In genomic region chr11:104158260-104158907, GRCm38 (mm10) we compare ENCODE assay signal across 10 mouse cellular contexts. TPM values are rescaled to one million over a fixed set of nuclear protein-coding genes. Genes with fewer than 3 reads are reported as not detected.
DNase-seq lines count a peak whose midpoint lies in the region; ATAC-seq and TF ChIP-seq lines count a peak whose summit lies in the region.
"Had no signal": no experiment of that assay in that cellular context is flagged by ENCODE, and none has a peak within 500 bp of the region (broad histone marks: within the 10 kb centered on the region; RNA-seq: fewer than 3 reads in every experiment).

No protein-coding gene starts in this region.

- H3K4me3 ChIP-seq in liver, embryonic 12.5 days, result no peak overlapping the region
- peak overlapping the region; percentile 36 for H3K4me3 ChIP-seq in hindbrain, postnatal 0 days (ENCODE audit: low read length)
- H3K4me3 ChIP-seq in neural tube, embryonic 14.5 days (ENCODE audit: low read depth, low read length), result peak overlapping the region; percentile 32
- H3K4me3 ChIP-seq: liver, embryonic 15.5 days had no signal

- H3K27ac ChIP-seq in liver, embryonic 12.5 days, result no peak overlapping the region
- peak overlapping the region; percentile 84 for H3K27ac ChIP-seq in hindbrain, postnatal 0 days
- H3K27ac ChIP-seq in neural tube, embryonic 14.5 days (ENCODE audit: low read depth, low read length), result peak overlapping the region; percentile 90
- H3K27ac ChIP-seq: liver, embryonic 15.5 days had no signal

- no peaks in the 10 kb centered on the region for H3K36me3 ChIP-seq in liver, embryonic 12.5 days
- H3K36me3 ChIP-seq in hindbrain, postnatal 0 days (ENCODE audit: insufficient read depth, low read length), result no peaks in the 10 kb centered on the region
- no peaks in the 10 kb centered on the region for H3K36me3 ChIP-seq in neural tube, embryonic 14.5 days (ENCODE audit: control insufficient read depth, insufficient read depth, low read length)
- H3K36me3 ChIP-seq: liver, embryonic 15.5 days had no signal

- 13% methylated on average over 17 of the region's 17 CpGs for WGBS in liver, embryonic 12.5 days (ENCODE audit: insufficient replicate concordance)
- 4% methylated on average over 17 of the region's 17 CpGs for WGBS in hindbrain, postnatal 0 days
- WGBS in neural tube, embryonic 14.5 days, result 4% methylated on average over 17 of the region's 17 CpGs

- ATAC-seq in liver, embryonic 12.5 days, result no peak
- peak; percentile 38; the same call in 1 of the 2 replicates for ATAC-seq in hindbrain, postnatal 0 days
- ATAC-seq in neural tube, embryonic 14.5 days (ENCODE audit: low read depth), result peak; percentile 44

- no peak overlapping the region for H3K9ac ChIP-seq in liver, embryonic 12.5 days
- peak overlapping the region; percentile 52 for H3K9ac ChIP-seq in hindbrain, postnatal 0 days (replicated peaks; ENCODE audit: low read length)
- H3K9ac ChIP-seq in neural tube, embryonic 14.5 days (replicated peaks; ENCODE audit: low read depth, low read length), result peak overlapping the region; percentile 57
- H3K9ac ChIP-seq: liver, embryonic 15.5 days had no signal

- H3K4me2 ChIP-seq in liver, embryonic 12.5 days, result peak overlapping the region; percentile 47
- H3K4me2 ChIP-seq in hindbrain, postnatal 0 days (ENCODE audit: low read depth, low read length), result peak overlapping the region; percentile 74
- peak overlapping the region; percentile 74 for H3K4me2 ChIP-seq in neural tube, embryonic 14.5 days (ENCODE audit: low read depth, low read length)
- H3K4me2 ChIP-seq: liver, embryonic 15.5 days had no signal

- peak; percentile 43 for DNase-seq in cerebellum, adult 11 months
- DNase-seq in cerebellum, postnatal 4 days (ENCODE audit: low spot score in 2 of 2), result no peak
- no peak for DNase-seq in liver
- DNase-seq in hindbrain, postnatal 0 days (ENCODE audit: low spot score), result peak; percentile 56
- no peak for DNase-seq in layer of hippocampus, postnatal 10 days (ENCODE audit: low spot score in 2 of 2)
- no peak for DNase-seq in kidney, postnatal 14 days

- peaks cover 50% of the 10 kb centered on the region for H3K27me3 ChIP-seq in liver, embryonic 12.5 days (replicated peaks)
- H3K27me3 ChIP-seq in hindbrain, postnatal 0 days (ENCODE audit: insufficient read depth, low read length), result no peaks in the 10 kb centered on the region
- H3K27me3 ChIP-seq in neural tube, embryonic 14.5 days (ENCODE audit: control insufficient read depth, insufficient read depth, low read length), result no peaks in the 10 kb centered on the region

- TF ChIP-seq CTCF in hindbrain, postnatal 0 days (IDR thresholded peaks at IDR 0.05; ENCODE audit: low read depth), result no peak

- no peaks in the 10 kb centered on the region for H3K4me1 ChIP-seq in liver, embryonic 12.5 days
- peaks cover 17% of the 10 kb centered on the region for H3K4me1 ChIP-seq in hindbrain, postnatal 0 days (ENCODE audit: insufficient read depth, low read length)
- H3K4me1 ChIP-seq in neural tube, embryonic 14.5 days (ENCODE audit: control insufficient read depth, insufficient read depth, low read length), result peaks cover 8% of the 10 kb centered on the region; the same call in 1 of the 2 replicates
- H3K4me1 ChIP-seq: liver, embryonic 15.5 days had no signal

- no peaks in the 10 kb centered on the region for H3K9me3 ChIP-seq in liver, embryonic 12.5 days (replicated peaks)
- H3K9me3 ChIP-seq in hindbrain, postnatal 0 days (ENCODE audit: low read length), result no peaks in the 10 kb centered on the region
- no peaks in the 10 kb centered on the region for H3K9me3 ChIP-seq in neural tube, embryonic 14.5 days (ENCODE audit: control insufficient read depth, low read length)
- H3K9me3 ChIP-seq: liver, embryonic 15.5 days had no signal

RNA-seq across cellular contexts. Expression of gene Crhr1, which starts 25.7 kb away (rescaled TPM):
- polyA plus RNA-seq in liver, embryonic 12.5 days (2016; fragmentation: Nextera tagmentation; extraction: Ambion mirVana), result not detected in 2 replicates
- 27.0 and 28.0 TPM in 2 replicates for total RNA-seq in hindbrain, postnatal 0 days (2014; rRNA removed)
- 6.5 and 6.8 TPM in 2 replicates for polyA plus RNA-seq in hindbrain, postnatal 0 days (2015; fragmentation: Nextera tagmentation; extraction: Ambion mirVana)
- polyA plus RNA-seq in neural tube, embryonic 14.5 days (2014; fragmentation: Nextera tagmentation; extraction: Ambion mirVana), result 4.6 and 5.5 TPM in 2 replicates
- total RNA-seq in layer of hippocampus, postnatal 10 days (2021), result 10 to 100 TPM; 10.2 to 11.9 TPM
- polyA plus RNA-seq: liver, embryonic 15.5 days had no signal

RNA-seq across cellular contexts. Expression of gene Sppl2c, which starts 27.7 kb away (rescaled TPM):
- not detected in 2 replicates for polyA plus RNA-seq in liver, embryonic 12.5 days (2016; fragmentation: Nextera tagmentation; extraction: Ambion mirVana)
- total RNA-seq in hindbrain, postnatal 0 days (2014; rRNA removed), result not detected in 2 replicates
- polyA plus RNA-seq in hindbrain, postnatal 0 days (2015; fragmentation: Nextera tagmentation; extraction: Ambion mirVana), result not detected in 2 replicates
- not detected in 2 replicates for polyA plus RNA-seq in neural tube, embryonic 14.5 days (2014; fragmentation: Nextera tagmentation; extraction: Ambion mirVana)
- not detected for total RNA-seq in layer of hippocampus, postnatal 10 days (2021)
- total RNA-seq: adrenal gland, adult 18-20 months had no signal
- polyA plus RNA-seq: liver, embryonic 15.5 days had no signal

Comparison
In these comparisons a context has a peak if more than half of its experiments do, and no peak if none do; other contexts are left out.
1. DNase-seq: peak in cerebellum, adult 11 months (single experiment) and hindbrain, postnatal 0 days (single experiment); none in cerebellum, postnatal 4 days (0 of 2), liver (single experiment), layer of hippocampus, postnatal 10 days (0 of 2) and kidney, postnatal 14 days (single experiment).
2. Peak in every context shown above with its lines, with median percentiles within 50 percentile points of each other: H3K4me2 ChIP-seq.